Mouse (Mus musculus) liver, embryonic 14.5 days (tissue): ENCODE results near the gene Mta1. TPM values are rescaled to one million over a fixed set of nuclear protein-coding genes. Genes with fewer than 3 reads are reported as not detected.

Experiments
- ATAC-seq: fragments of 200-750 bp; cut with Nextera tagmentation; 2 replicates; pipeline ENCODE4 v1.8.0; 2017; ENCODE audit warnings: moderate number of reproducible peaks, mild to moderate bottlenecking, moderate library complexity; ENCODE audit not compliant: insufficient read depth
- DNase-seq, 3 experiments: peaks; one replicate each; pipeline ENCODE4 v3.0.0-alpha.2; 2012 to 2013; ENCODE audit warnings: low read depth in 3 of 3, low spot score in 3 of 3
- H3K27ac ChIP-seq: fragments of 300-500 bp; sonication (generic); 2 replicates; pipeline ENCODE4 v1.5.1; 2014; ENCODE audit warnings: moderate library complexity, mild to moderate bottlenecking, control low read depth, inconsistent platforms
- H3K27me3 ChIP-seq: fragments of 300-500 bp; sonication (generic); 2 replicates; pipeline ENCODE4 v1.6.1; 2014; ENCODE audit warnings: mild to moderate bottlenecking, low read length, moderate library complexity; ENCODE audit not compliant: control insufficient read depth, insufficient read depth
- H3K36me3 ChIP-seq: fragments of 300-500 bp; sonication (generic); replicated peaks from 2 replicates; pipeline ENCODE4 v1.6.1; 2014; ENCODE audit warnings: low read depth; ENCODE audit not compliant: control insufficient read depth, insufficient read depth
- H3K4me1 ChIP-seq, 2 experiments: fragments of 200-500 bp in 1 of 2; fragments of 300-500 bp in 1 of 2; sonication (generic) in 1 of 2; replicated peaks; 2 replicates each; pipeline ENCODE4 v1.6.1; 2012 to 2014; ENCODE audit warnings: antibody characterized with exemption in 1 of 2, inconsistent platforms in 1 of 2, low read length in 1 of 2; ENCODE audit not compliant: control insufficient read depth in 2 of 2, insufficient read depth in 2 of 2
- H3K4me2 ChIP-seq: fragments of 300-500 bp; sonication (generic); 2 replicates; pipeline ENCODE4 v1.6.1; 2014; ENCODE audit warnings: low read depth, mild to moderate bottlenecking, control low read depth, moderate library complexity
- H3K4me3 ChIP-seq, 2 experiments: fragments of 200-500 bp in 1 of 2; fragments of 300-500 bp in 1 of 2; sonication (generic) in 1 of 2; 2 replicates each; pipeline ENCODE4 v1.5.1; 2012 to 2014; ENCODE audit warnings: low read depth in 2 of 2, low read length in 2 of 2, mild to moderate bottlenecking in 2 of 2, control low read depth in 1 of 2, inconsistent platforms in 1 of 2, moderate library complexity in 1 of 2; ENCODE audit not compliant: insufficient read depth in 1 of 2
- H3K9ac ChIP-seq: fragments of 300-500 bp; sonication (generic); replicated peaks from 2 replicates; pipeline ENCODE4 v1.6.1; 2014; ENCODE audit warnings: mild to moderate bottlenecking, control low read depth, moderate library complexity
- H3K9me3 ChIP-seq: fragments of 300-500 bp; sonication (generic); 2 replicates; pipeline ENCODE4 v1.6.1; 2016; ENCODE audit warnings: low read length, mixed read lengths; ENCODE audit not compliant: control insufficient read depth
- CTCF ChIP-seq: IDR thresholded peaks from 2 replicates; pipeline ENCODE4 v1.5.1; 2016; ENCODE audit warnings: antibody characterized with exemption, low read depth, control low read depth
- EP300 ChIP-seq: IDR thresholded peaks from 2 replicates; pipeline ENCODE4 v1.6.1; 2016; ENCODE audit warnings: antibody characterized with exemption, low read depth
- WGBS: fragments of 180-500 bp; shearing (Covaris S2); extraction: QIAGEN DNeasy Blood & Tissue Kit; methylation state at CpG from one replicate; pipeline ENCODE4 v1.1.7; 2014; ENCODE audit not compliant: insufficient replicate concordance; 5-methylcytosine and 5-hydroxymethylcytosine counted together
- polyA plus RNA-seq, 2 experiments: library from polyadenylated mRNA; depleted of rRNA in 1 of 2; stranded (reverse) in 1 of 2; unstranded in 1 of 2; fragments of >200 nt; fragmentation: Nextera tagmentation in 1 of 2; extraction: Ambion mirVana in 1 of 2; gene quantifications; 2 replicates each; pipeline versions ENCODE4 v1.2.1 to v1.2.3; 2012 to 2014

Gene Mta1
- polyA plus RNA-seq, 2 experiments: 4.7 to 22.6 TPM

DNA sequence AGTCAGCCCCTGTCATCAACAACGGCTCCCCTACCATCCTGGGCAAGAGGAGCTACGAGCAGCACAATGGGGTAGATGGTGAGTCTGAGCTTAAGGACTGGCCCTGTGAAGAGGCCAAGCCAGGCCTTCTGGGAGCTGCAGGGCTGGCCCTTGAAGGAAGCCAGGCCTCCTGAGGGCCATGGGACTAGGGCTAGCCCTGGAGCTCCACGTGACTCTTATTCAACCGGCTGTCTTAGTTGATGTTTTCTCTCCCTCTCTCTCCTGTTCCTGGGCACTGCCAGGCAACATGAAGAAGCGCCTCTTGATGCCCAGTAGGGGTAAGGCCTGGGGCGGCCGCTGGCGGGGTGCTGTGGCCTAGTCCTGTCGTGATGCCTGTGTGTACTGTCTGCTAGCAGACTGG lies 35.2 kb downstream of the Mta1 start:
- Histone ChIP-seq H3K27me3 (no peaks in the 10 kb centered on the region), H3K4me3 (no peak overlapping the region), H3K27ac (no peak overlapping the region), H3K4me2 (no peak overlapping the region), H3K4me1 (no peaks in the 10 kb centered on the region), H3K9me3 (no peaks in the 10 kb centered on the region), H3K9ac (no peak overlapping the region), H3K36me3 (peaks cover 58% of the 10 kb centered on the region)
- ATAC-seq (no peak), DNase-seq (no peak)
- TF ChIP-seq EP300 (no peak), CTCF (no peak)
- WGBS: 85% methylated on average over 9 of the region's 9 CpGs

DNA sequence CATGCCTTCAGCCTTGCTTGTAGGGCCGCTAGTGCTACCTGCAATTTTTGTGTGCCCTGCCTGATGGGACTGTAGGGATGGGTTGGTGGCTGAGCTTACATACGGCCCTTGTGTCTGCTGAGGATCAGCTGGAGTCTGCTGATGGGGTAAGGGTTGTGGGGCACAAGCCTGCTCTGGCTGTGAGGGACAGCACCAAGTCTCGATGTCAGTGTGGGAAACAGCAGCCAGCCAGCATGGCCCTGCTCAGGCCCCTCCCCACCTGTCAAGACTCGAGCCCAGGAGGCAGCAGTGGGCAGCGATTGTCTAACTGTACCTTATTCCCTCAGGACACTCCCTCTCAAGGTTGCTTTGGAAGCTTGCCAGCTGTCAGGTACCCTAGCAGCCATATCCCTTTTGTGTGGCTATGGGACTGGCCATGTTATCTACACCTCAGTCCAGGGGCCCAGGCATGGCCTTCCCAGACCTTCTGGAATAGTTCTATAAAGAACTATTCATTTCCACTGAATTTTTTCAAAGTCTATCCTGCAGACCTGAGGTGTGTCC lies 35.9 kb downstream of the Mta1 start:
- no peak overlapping the region for H3K4me2 ChIP-seq
- peaks cover 51% of the 10 kb centered on the region for H3K36me3 ChIP-seq
- no peak overlapping the region for H3K4me3 ChIP-seq
- TF ChIP-seq EP300 (no peak), CTCF (no peak)
- no peaks in the 10 kb centered on the region for H3K9me3 ChIP-seq
- DNase-seq (no peak), ATAC-seq (no peak)
- no peaks in the 10 kb centered on the region for H3K4me1 ChIP-seq
- H3K27ac ChIP-seq: no peak overlapping the region
- no peak overlapping the region for H3K9ac ChIP-seq
- H3K27me3 ChIP-seq: no peaks in the 10 kb centered on the region
- WGBS: 69% methylated on average over 5 of the region's 5 CpGs

DNA sequence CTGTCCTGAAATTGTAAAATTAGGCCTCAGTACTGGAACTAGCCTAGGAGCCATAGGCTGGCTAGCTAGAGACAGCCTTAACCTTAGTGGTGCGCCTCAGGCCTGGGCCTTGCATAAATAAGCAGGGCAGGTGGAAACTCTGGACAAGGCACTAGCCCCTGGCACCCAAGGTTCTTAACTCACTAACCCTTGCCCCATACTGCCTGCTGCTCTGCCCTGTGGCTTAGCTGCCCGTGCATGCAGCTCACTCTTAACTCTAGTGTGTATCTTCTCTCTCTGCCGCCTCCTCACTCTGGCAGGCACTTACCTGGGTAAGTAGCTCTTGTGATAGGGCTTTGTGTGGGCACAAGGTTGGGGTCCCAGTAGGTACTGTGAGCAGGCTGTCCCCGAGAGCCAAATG lies 36.4 kb downstream of the Mta1 start:
- H3K4me1 ChIP-seq: peaks cover 2 to 3% of the 10 kb centered on the region in 2 experiments; a peak in 3 of 4 replicates
- no peaks in the 10 kb centered on the region for H3K9me3 ChIP-seq
- DNase-seq (no peak), ATAC-seq (no peak)
- no peak overlapping the region for H3K4me3 ChIP-seq
- H3K27ac ChIP-seq: no peak overlapping the region
- H3K27me3 ChIP-seq: no peaks in the 10 kb centered on the region
- TF ChIP-seq EP300 (no peak), CTCF (no peak)
- H3K4me2 ChIP-seq: no peak overlapping the region
- WGBS: 71% methylated on average over 4 of the region's 4 CpGs
- peaks cover 47% of the 10 kb centered on the region for H3K36me3 ChIP-seq
- no peak overlapping the region for H3K9ac ChIP-seq

DNA sequence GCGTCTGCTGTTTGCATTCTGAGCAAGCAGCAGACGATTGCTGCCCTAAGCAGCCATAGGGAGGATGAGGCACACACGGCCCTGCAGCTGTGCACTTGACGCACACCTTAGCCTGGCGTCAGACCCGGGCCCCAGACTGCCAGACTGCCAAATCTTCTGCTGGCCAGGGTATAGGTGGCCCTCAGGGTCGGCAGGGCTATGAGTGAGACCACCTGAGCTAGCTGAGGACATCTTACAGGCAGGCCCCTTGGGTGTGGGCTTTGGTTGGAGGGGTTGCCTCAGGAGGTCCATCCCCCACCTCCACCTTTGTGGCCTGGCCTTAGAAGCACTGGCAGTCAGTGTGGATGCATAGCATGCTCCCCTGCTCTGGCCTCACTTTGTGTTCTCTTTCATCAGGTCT lies 37.3 kb downstream of the Mta1 start:
- no peaks in the 10 kb centered on the region for H3K27me3 ChIP-seq
- H3K27ac ChIP-seq: no peak overlapping the region
- 77% methylated on average over 7 of the region's 7 CpGs for WGBS
- no peak for ATAC-seq
- TF ChIP-seq EP300 (no peak), CTCF (no peak)
- no peak overlapping the region for H3K9ac ChIP-seq
- no peak overlapping the region for H3K4me2 ChIP-seq
- H3K4me3 ChIP-seq: no peak overlapping the region
- peaks cover 6 to 7% of the 10 kb centered on the region in 2 experiments; a peak in 3 of 4 replicates for H3K4me1 ChIP-seq
- H3K9me3 ChIP-seq: no peaks in the 10 kb centered on the region
- no peak for DNase-seq
- peaks cover 39% of the 10 kb centered on the region for H3K36me3 ChIP-seq

DNA sequence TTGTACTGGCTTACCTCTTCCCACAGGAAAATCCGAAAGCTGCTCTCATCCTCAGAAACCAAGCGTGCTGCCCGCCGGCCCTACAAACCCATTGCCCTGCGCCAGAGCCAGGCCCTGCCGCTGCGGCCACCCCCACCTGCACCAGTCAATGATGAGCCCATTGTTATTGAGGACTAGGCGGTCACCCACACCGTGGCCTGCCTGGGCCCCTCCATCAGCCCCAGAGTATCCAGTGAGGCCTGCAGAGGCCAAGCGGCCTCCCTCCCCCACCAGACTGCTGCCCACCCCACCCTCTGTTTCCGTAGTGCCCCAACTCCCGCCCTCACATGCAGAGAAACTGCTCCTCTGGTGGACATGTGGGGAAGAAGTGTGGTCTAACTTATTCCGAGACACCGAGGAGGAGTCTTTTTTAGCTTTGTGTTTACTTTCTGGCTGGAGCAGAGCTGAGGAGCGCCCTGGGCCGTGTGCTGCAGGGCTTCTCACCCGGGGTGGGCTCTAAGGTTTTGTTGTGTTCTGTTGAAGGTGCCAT lies 38.5 kb downstream of the Mta1 start:
- H3K9me3 ChIP-seq: no peaks in the 10 kb centered on the region
- H3K4me2 ChIP-seq: no peak overlapping the region
- peaks cover 11% of the 10 kb centered on the region for H3K27me3 ChIP-seq
- H3K4me1 ChIP-seq: peaks cover 11 to 12% of the 10 kb centered on the region in 2 experiments
- peaks cover 27% of the 10 kb centered on the region for H3K36me3 ChIP-seq
- WGBS: 83% methylated on average over 17 of the region's 17 CpGs
- no peak overlapping the region for H3K9ac ChIP-seq
- no peak overlapping the region for H3K27ac ChIP-seq
- DNase-seq: no peak
- no peak for TF ChIP-seq EP300
- H3K4me3 ChIP-seq: no peak overlapping the region
- no peak for ATAC-seq
